Mouse (Mus musculus) lung, postnatal 0 days (tissue): Measurements from ENCODE around the gene Rapgef6.

Experiments used
- CTCF ChIP-seq: IDR thresholded peaks from 2 replicates; pipeline ENCODE4 v1.5.1; 2016; ENCODE audit warnings: antibody characterized with exemption, mild to moderate bottlenecking
- EP300 ChIP-seq: IDR thresholded peaks from 2 replicates; pipeline ENCODE4 v1.6.1; 2016; ENCODE audit warnings: antibody characterized with exemption, mild to moderate bottlenecking, control low read depth

DNA sequence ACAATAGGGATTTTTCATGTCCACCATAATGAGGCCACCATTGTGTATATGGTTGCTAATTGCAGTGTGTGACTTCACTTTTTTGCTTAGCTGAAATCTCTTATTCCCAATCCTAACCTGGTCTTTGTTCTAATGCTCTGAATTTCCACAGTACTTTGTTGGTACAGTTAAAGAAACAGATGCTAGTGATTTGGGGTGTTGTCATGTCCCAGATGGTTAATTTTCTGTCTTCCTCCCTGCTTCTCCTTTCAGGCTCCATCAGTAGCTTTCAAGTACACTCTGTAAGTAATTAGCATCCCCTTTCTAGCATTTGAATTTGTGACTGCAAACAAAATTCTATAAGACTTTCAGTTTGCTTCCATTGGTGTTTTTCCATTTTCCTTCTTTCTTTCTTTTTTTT lies 17.7 kb downstream of the Rapgef6 start:
- TF ChIP-seq CTCF (no peak), EP300 (no peak)
